Mouse (Mus musculus): ENCODE data around the gene Olfr322. TPM values are rescaled to one million over a fixed set of nuclear protein-coding genes. Genes with fewer than 3 reads are reported as not detected.

The Olfr322 gene
- not detected in 2 replicates for polyA plus RNA-seq (2015; fragmentation: Nextera tagmentation; extraction: Ambion mirVana)

DNA sequence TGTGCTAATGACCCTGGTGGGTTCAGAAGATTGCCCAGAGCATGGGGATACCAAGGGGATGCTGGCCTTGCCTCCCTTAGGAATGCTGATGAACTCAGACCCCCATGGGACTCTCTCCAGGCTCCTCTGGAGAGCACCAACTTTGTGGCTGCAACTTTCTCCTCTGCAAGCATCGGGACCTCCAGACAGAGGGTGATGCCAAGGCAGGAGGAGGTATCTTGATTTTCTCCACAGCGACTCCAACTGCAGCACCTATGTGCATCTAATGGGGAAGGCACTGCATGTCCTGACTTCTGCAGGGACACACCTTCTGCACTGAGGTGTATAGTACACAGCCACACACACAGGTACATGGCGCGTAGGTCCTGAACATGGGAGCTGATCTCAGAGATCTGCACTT, at the start of gene Olfr322:
Gene Olfr322 (plus strand): TSS at position 187 of the 400 bp plus-strand sequence.
- no peaks in the 10 kb centered on the region for H3K36me3 ChIP-seq
- no peak within 1 kb of the TSS for H3K4me2 ChIP-seq
- H3K27ac ChIP-seq, result no peak within 1 kb of the TSS
- H3K4me3 ChIP-seq, result no peak within 1 kb of the TSS
- H3K9me3 ChIP-seq (replicated peaks), result no peaks in the 10 kb centered on the region
- WGBS, result 76% methylated on average over 4 of the region's 4 CpGs
- no peaks in the 10 kb centered on the region for H3K4me1 ChIP-seq (replicated peaks)
- no peaks in the 10 kb centered on the region for H3K27me3 ChIP-seq
- no peak for ATAC-seq (replicated peaks; ENCODE audit: insufficient number of reproducible peaks, insufficient read depth, low FRiP score, low read depth)
- no peak within 1 kb of the TSS for H3K9ac ChIP-seq

DNA sequence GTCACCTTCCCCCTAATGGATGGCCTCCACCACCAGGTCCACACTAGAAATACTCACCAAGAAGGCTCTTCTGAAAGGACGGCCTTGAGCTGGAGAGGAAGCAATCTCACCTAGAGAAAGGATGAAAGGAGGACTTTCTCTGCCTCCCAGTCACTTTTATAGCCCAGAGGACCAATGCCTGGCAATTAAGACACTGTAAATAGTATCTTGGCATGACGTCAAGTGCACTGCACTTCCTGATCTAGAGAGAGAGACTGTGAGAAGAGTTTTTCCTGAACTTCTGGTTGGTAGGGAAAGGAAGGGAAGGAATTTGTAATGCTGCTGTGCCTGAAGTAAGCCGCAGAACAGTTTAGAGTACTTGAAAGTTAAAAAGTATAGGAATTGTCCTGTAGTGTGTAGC, 45.2 kb upstream of the Olfr322 start:
- H3K27ac ChIP-seq, result no peak overlapping the region
- WGBS, result 59% methylated on average over 3 of the region's 3 CpGs
- no peak overlapping the region for H3K9ac ChIP-seq
- H3K4me1 ChIP-seq (replicated peaks), result no peaks in the 10 kb centered on the region; the same call in 1 of the 2 replicates
- no peak overlapping the region for H3K4me2 ChIP-seq
- H3K27me3 ChIP-seq, result no peaks in the 10 kb centered on the region
- no peak overlapping the region for H3K4me3 ChIP-seq
- no peaks in the 10 kb centered on the region for H3K9me3 ChIP-seq (replicated peaks)
- no peaks in the 10 kb centered on the region for H3K36me3 ChIP-seq
- no peak for ATAC-seq (replicated peaks; ENCODE audit: insufficient number of reproducible peaks, insufficient read depth, low FRiP score, low read depth)

DNA sequence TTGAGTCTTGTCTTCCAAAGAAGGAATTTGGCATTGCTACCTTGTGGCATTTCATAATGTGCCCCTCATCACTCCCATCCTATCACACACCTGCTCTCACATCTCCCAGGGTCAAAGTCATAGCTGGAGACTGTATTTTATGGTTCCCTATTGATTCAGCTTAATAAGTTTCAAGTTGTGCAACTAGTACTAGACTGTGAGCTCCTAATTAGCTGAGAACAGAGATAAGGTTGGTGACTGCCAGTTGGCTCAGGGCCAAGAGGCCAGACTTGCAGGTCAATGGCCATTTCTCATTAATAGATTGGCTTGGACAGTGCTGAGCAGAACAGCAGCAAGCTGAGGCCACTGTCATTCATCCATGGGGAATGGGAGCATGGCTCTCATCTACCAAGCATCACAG, 44.1 kb upstream of the Olfr322 start:
- no peaks in the 10 kb centered on the region for H3K36me3 ChIP-seq
- H3K4me3 ChIP-seq, result no peak overlapping the region
- H3K4me2 ChIP-seq, result no peak overlapping the region
- no peaks in the 10 kb centered on the region for H3K9me3 ChIP-seq (replicated peaks)
- no peak overlapping the region for H3K27ac ChIP-seq
- no peaks in the 10 kb centered on the region for H3K27me3 ChIP-seq
- H3K4me1 ChIP-seq (replicated peaks), result no peaks in the 10 kb centered on the region; the same call in 1 of the 2 replicates
- no peak overlapping the region for H3K9ac ChIP-seq
- ATAC-seq (replicated peaks; ENCODE audit: insufficient number of reproducible peaks, insufficient read depth, low FRiP score, low read depth), result no peak

DNA sequence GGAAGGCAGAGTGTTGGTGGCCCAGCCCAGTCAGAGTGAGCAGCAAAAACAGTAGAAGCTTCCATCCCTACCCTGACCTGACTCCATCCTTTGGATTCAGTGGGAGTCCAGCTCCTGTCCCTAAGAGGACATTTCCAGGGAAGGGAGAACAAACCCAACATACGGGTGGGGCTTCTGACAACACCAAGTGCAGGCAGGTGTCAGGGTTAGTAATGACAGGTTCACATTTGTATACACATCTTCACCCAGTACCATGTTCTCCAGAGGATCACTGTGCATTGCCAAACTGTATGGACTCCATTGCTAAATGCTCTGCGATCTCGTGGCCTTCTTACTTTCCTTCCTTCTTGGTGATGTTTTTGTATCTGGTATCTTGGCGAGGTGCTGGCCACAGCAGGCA, 42.6 kb upstream of the Olfr322 start, which contains the start of gene 2210407C18Rik:
Gene 2210407C18Rik (minus strand): TSS at position 101 of the 400 bp plus-strand sequence.
- Histone ChIP-seq H3K27me3 (no peaks in the 10 kb centered on the region), H3K4me3 (no peak within 1 kb of the TSS), H3K4me2 (no peak within 1 kb of the TSS), H3K9ac (no peak within 1 kb of the TSS), H3K36me3 (no peaks in the 10 kb centered on the region), H3K4me1 (replicated peaks) (no peaks in the 10 kb centered on the region; the same call in 1 of the 2 replicates), H3K27ac (no peak within 1 kb of the TSS), H3K9me3 (replicated peaks) (no peaks in the 10 kb centered on the region)
- WGBS, result 84% methylated on average over 4 of the region's 4 CpGs
- no peak for ATAC-seq (replicated peaks; ENCODE audit: insufficient number of reproducible peaks, insufficient read depth, low FRiP score, low read depth)

DNA sequence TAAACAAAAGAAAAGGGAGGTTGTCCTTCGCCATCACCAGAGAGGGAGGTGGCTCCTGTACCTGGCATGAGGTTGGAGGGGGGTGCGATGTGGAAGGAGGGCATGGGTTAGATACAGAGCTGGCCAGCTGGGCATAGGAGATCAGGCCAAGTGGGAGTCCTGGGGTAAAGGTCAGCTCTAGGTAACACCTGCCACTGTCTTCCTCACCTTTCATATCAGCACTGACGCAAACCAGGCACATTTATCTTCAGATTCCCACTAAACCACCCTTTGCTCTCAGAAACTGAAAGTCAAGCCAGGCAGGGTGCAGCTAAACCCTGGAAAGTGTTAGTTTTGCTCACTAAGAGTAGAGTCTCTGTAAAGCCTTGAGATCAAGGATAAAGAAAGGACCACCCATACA, 40.2 kb upstream of the Olfr322 start:
- Histone ChIP-seq H3K4me2 (no peak overlapping the region), H3K4me3 (no peak overlapping the region), H3K9me3 (replicated peaks) (no peaks in the 10 kb centered on the region), H3K4me1 (replicated peaks) (no peaks in the 10 kb centered on the region; the same call in 1 of the 2 replicates), H3K36me3 (no peaks in the 10 kb centered on the region), H3K27me3 (no peaks in the 10 kb centered on the region), H3K9ac (no peak overlapping the region), H3K27ac (no peak overlapping the region)
- no peak for ATAC-seq (replicated peaks; ENCODE audit: insufficient number of reproducible peaks, insufficient read depth, low FRiP score, low read depth)
- 30% methylated on average over 3 of the region's 3 CpGs for WGBS

DNA sequence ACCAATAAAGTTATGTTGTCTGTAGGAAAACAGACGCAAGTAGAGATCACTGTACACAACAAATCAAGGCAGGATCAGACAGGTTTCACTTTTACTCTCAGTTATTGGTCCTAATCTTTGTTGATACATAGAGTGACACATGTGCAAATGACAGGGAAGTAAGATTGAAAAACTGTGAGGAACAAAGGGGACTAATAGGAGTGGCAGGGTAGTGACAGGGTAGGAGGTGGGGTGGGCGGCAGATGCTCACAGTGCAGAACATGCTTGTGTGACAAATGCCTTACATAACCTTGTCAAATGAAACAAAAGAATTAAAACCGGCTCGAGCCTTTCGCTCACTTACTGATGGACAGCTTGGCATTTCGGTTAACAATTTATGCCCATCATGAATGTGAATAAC, 39.8 kb upstream of the Olfr322 start:
- H3K36me3 ChIP-seq, result no peaks in the 10 kb centered on the region
- H3K4me2 ChIP-seq, result no peak overlapping the region
- H3K27ac ChIP-seq, result no peak overlapping the region
- H3K4me1 ChIP-seq (replicated peaks), result no peaks in the 10 kb centered on the region
- 0 out of 2 replicates have a peak, but pooled peaks cover 2% of the 10 kb centered on the region for H3K27me3 ChIP-seq
- 72% methylated on average over 6 of the region's 6 CpGs for WGBS
- no peak overlapping the region for H3K4me3 ChIP-seq
- no peaks in the 10 kb centered on the region for H3K9me3 ChIP-seq (replicated peaks)
- no peak overlapping the region for H3K9ac ChIP-seq
- no peak for ATAC-seq (replicated peaks; ENCODE audit: insufficient number of reproducible peaks, insufficient read depth, low FRiP score, low read depth)

DNA sequence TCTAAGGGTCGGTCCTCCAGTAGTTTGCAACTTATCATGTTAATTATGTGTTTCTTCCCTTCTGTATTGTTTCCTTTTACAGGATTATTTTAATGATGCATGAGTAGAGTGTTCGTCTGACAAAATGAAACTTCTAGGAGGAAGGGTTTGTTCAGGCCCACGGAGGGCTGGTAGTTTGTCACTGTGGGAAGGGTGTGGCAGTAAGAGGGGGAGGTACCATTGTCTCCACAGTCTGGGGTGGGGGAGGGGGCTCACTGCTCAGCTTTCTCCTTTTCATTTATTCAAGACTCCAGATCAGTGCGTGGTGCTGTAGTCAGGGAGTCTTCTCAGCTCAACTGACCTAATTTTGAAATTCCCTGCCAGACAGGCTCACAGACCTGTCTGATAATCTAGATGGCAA, 32.4 kb upstream of the Olfr322 start:
- ATAC-seq (replicated peaks; ENCODE audit: insufficient number of reproducible peaks, insufficient read depth, low FRiP score, low read depth), result no peak
- H3K9me3 ChIP-seq (replicated peaks), result no peaks in the 10 kb centered on the region
- 61% methylated on average over 4 of the region's 4 CpGs for WGBS

DNA sequence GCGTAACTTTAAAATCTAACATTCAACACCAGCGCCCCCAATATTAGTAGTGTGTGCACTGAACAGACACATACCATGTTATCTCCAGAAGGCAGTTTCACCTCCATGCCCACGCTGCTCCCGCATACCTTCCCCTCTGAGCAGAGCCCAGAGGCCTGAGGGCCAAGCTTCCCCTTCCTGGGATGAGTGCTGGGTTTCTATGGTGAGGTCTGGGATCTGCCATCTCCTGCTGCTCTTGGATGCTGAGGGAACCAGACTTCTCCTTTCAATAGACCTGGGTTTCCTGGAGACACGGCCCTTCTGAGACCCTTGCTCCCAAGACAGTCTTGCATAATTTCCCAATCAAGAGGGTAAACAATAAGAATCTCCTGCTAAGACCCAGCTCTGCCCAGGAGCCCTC, 28.2 kb upstream of the Olfr322 start, which contains the start of gene Olfr323:
Gene Olfr323 (minus strand): TSS at position 101 of the 400 bp plus-strand sequence.
- Histone ChIP-seq H3K36me3 (no peaks in the 10 kb centered on the region), H3K4me1 (replicated peaks) (no peaks in the 10 kb centered on the region), H3K4me2 (no peak within 1 kb of the TSS), H3K27me3 (no peaks in the 10 kb centered on the region; the same call in 1 of the 2 replicates), H3K4me3 (no peak within 1 kb of the TSS), H3K27ac (no peak within 1 kb of the TSS), H3K9me3 (replicated peaks) (no peaks in the 10 kb centered on the region), H3K9ac (no peak within 1 kb of the TSS)
- ATAC-seq (replicated peaks; ENCODE audit: insufficient number of reproducible peaks, insufficient read depth, low FRiP score, low read depth), result no peak
- 63% methylated on average over 5 of the region's 5 CpGs for WGBS

More for the DNA sequence above, 32.4 kb upstream of the Olfr322 start:
- Histone ChIP-seq H3K27me3 (0 out of 2 replicates have a peak, but pooled peaks cover 4% of the 10 kb centered on the region), H3K4me3 (no peak overlapping the region), H3K4me1 (replicated peaks) (no peaks in the 10 kb centered on the region), H3K27ac (no peak overlapping the region), H3K36me3 (no peaks in the 10 kb centered on the region), H3K9ac (no peak overlapping the region), H3K4me2 (no peak overlapping the region)

DNA sequence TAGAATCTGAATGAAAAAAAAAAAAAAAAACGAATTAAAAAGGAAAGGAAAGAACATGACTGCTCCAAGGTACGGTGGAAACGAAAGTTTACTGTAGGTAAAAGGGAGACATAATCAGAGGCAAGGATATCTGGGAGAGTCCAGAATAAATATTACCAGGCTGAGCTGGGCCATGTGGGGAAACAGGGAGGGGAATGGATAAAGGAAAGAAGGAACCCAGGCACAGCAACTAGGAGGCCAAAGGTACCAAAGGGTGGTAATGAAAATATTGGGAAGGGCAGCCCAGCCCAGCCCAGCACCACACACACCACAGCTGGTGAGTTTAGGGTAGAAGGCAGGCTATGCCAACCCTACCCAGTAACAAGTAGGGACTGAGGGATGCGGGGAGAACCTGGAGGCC, 23.7 kb upstream of the Olfr322 start:
- H3K9me3 ChIP-seq (replicated peaks), result no peaks in the 10 kb centered on the region

DNA sequence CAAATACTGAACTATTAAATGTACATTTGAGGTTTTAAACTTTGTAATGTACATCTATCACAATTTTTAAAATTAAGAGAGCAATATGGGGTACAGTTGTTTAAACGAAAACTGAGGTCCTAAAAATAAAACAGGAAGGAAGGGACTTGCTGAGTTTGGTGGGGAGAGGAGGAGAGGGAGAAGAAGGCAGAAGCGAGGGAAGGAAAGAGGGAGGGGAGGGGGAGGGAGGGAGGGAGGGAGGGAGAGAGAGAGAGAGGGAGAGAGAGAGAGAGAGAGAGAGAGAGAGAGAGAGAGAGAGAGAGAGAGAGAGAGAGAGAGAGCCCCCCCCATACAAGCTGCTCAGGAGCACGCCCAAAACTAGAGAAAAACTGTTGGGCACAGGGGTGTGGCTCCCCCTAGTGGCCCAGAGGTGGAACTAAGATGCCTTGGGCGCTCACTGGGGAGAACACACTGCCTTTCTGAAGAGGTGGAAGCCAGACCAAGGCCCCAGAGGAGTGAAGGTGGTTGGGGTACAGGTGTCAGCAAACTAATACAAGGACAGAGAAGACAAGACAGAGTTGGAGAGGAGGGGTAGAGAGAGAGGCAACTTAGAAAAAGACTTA, 22.1 kb upstream of the Olfr322 start:
- peaks cover 38% of the 10 kb centered on the region for H3K27me3 ChIP-seq
- H3K27ac ChIP-seq, result no peak overlapping the region
- no peak overlapping the region for H3K4me2 ChIP-seq
- H3K36me3 ChIP-seq, result no peaks in the 10 kb centered on the region
- 8% methylated on average over 3 of the region's 4 CpGs for WGBS
- H3K4me3 ChIP-seq, result no peak overlapping the region
- H3K9me3 ChIP-seq (replicated peaks), result no peaks in the 10 kb centered on the region
- H3K9ac ChIP-seq, result no peak overlapping the region
- peaks cover 7% of the 10 kb centered on the region for H3K4me1 ChIP-seq (replicated peaks)
- ATAC-seq (replicated peaks; ENCODE audit: insufficient number of reproducible peaks, insufficient read depth, low FRiP score, low read depth), result no peak

More for the DNA sequence above, 23.7 kb upstream of the Olfr322 start:
- Histone ChIP-seq H3K4me1 (replicated peaks) (no peaks in the 10 kb centered on the region), H3K9ac (no peak overlapping the region), H3K4me3 (no peak overlapping the region), H3K27me3 (peaks cover 22% of the 10 kb centered on the region), H3K4me2 (no peak overlapping the region), H3K27ac (no peak overlapping the region), H3K36me3 (no peaks in the 10 kb centered on the region)
- WGBS, result 59% methylated on average over 4 of the region's 4 CpGs
- ATAC-seq (replicated peaks; ENCODE audit: insufficient number of reproducible peaks, insufficient read depth, low FRiP score, low read depth), result no peak

DNA sequence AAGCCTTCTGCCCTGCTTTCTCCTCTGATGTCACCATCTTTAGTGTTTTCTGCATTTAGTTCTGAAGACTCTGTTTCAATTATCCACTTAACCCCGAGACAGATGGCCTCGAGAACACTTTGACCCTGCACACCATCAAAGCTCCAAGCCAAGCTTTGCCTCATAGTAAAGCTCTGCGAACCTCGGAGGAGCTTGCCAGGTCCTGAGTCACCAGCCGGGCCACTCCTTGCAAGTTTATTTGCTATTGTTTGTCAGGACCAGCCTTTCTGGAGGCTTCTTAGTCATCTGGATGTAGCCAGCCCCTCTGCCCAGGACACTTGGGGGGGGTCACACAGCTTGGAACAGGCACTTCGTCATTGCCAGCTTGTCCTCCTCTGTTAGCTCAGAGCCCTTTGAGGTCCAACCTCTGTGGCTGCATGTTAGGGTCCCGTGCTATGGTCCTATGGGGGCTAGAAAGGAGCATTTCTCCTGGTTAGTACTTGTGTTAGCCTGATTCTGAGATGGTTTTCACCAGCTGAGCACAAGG, 20.3 kb upstream of the Olfr322 start:
- H3K4me3 ChIP-seq, result no peak overlapping the region
- no peaks in the 10 kb centered on the region for H3K36me3 ChIP-seq
- H3K27ac ChIP-seq, result no peak overlapping the region
- no peak overlapping the region for H3K4me2 ChIP-seq
- no peak overlapping the region for H3K9ac ChIP-seq
- no peaks in the 10 kb centered on the region for H3K9me3 ChIP-seq (replicated peaks)
- peaks cover 44% of the 10 kb centered on the region for H3K27me3 ChIP-seq
- H3K4me1 ChIP-seq (replicated peaks), result peaks cover 7% of the 10 kb centered on the region
- 61% methylated on average over 7 of the region's 7 CpGs for WGBS
- no peak for ATAC-seq (replicated peaks; ENCODE audit: insufficient number of reproducible peaks, insufficient read depth, low FRiP score, low read depth)
